Mouse (Mus musculus) layer of hippocampus, postnatal 25 days (tissue): ENCODE measurements around the gene Gdf7. TPM values are rescaled to one million over a fixed set of nuclear protein-coding genes. Genes with fewer than 3 reads are reported as not detected.

Experiments
- DNase-seq, 2 experiments: peaks; one replicate each; pipeline ENCODE4 v3.0.0; 2022; ENCODE audit warnings: mixed read lengths in 2 of 2, low spot score in 1 of 2; ENCODE audit errors: extremely low spot score in 1 of 2
- total RNA-seq, 2 experiments: library from RNA; stranded (reverse); gene quantifications; 2 replicates each; pipeline ENCODE4 v1.2.3; 2021

Gdf7 gene
- total RNA-seq, 2 experiments from 2014 or later = not detected

- DNase-seq = no peak
Observed at GRCm38 (mm10) chr12:8299143-8300110, 2.3 kb downstream of the Gdf7 start.

- no peak for DNase-seq
Observed at GRCm38 (mm10) chr12:8298361-8299142, 3.2 kb downstream of the Gdf7 start.

- no peak for DNase-seq
Observed at GRCm38 (mm10) chr12:8297586-8298214, 4.1 kb downstream of the Gdf7 start.

DNA sequence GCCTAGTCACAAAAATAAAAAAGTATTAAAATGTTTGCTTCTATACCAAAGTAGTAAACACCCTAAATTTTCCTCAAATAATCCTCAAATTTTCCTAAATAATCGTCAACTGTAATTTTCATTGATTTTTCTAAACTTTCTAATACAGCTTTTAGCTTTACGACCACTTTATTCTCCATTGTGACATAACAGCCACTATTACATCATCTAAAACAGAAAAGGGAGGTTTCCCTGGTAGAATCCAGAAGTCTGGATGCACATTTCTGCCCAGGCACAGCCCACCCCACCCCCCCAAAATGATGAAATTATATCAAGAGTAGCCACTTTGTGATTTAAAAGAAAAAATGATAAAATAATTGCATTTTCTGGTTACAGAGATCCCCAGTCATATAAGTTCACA lies 5.6 kb downstream of the Gdf7 start:
- no peak for DNase-seq

DNA sequence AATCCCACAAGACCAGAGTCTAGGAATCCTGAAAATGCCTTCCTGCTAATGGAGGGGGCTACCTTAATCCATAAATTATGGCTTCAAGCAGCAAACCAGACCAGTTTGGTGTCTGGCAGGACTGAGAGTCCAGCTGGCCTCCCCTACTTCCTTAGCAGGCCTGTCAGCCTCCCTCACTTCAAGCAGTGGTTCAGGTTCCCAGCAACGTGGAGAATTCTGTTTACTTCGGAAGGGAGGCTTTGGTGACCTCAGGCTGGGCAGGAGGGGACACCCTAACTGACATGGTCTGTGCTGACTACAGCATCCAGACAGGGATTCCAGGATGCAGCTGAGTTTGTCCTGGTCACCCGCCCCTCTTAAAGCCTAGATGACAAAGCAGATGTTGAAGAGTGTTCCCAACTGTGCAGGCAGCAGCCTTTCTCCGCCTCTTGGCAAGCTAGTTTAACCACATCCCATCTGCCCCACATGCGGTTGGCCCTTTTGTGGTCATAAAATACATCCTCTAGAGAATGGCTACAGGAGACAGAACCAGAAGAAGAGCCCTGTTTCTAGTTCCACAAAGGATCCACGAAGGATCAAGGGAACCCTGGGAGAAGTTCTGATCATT lies 6.3 kb downstream of the Gdf7 start:
- DNase-seq = no peak

GRCm38 (mm10) chr12:8291157-8291853 lies 10.4 kb downstream of the Gdf7 start:
- DNase-seq = no peak

GRCm38 (mm10) chr12:8289499-8289898 lies 12.3 kb downstream of the Gdf7 start:
- no peak for DNase-seq

DNA sequence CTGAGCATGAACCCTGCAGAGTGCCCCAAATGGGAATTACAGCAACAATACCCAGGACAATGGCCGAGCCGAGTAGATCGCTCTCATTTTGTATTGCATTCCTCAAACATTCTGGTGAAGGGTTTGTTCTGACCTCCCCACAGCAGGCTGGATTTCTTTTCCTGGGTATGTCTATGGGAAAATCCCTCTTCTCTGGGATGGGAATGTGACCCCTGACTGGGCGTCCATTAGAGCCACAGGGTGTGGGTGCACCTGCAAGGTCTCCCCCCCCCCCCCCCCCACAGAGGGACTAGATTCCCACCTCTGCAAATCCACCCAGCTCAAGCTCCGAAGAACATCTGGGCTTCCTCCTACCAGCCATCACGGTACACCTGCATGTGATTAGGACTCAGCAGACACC lies 12.7 kb downstream of the Gdf7 start:
- DNase-seq = no peak

GRCm38 (mm10) chr12:8287970-8288369 lies 13.8 kb downstream of the Gdf7 start:
- no peak for DNase-seq

- DNase-seq = no peak
Observed at GRCm38 (mm10) chr12:8281225-8282017, 20.3 kb downstream of the Gdf7 start.

- DNase-seq = no peak
Observed at GRCm38 (mm10) chr12:8275424-8275823, 26.3 kb downstream of the Gdf7 start.

GRCm38 (mm10) chr12:8273471-8274171 lies 28.1 kb downstream of the Gdf7 start:
- no peak for DNase-seq

DNA sequence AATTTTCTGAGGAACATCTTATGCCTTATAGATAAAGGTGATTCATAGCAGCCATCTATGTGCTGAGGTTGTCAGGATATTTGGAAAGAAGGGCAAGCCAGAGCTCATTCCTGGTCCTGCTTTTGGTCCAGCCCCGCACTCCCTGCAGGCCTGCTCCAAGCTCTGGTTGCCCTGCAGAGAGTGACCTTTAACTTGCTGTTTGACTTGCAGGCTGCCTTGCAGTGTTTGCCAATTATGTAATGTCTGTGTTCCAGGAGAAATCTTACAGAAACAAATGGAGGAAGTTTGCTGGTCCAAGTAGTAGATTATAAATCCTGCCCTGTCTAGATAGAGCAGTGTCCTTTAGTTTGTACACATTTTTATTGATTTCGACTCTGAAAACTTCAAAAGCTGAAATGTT lies 30.3 kb downstream of the Gdf7 start:
- no peak for DNase-seq

- DNase-seq = no peak
Observed at GRCm38 (mm10) chr12:8269627-8270026, 32.1 kb downstream of the Gdf7 start.

GRCm38 (mm10) chr12:8266311-8266710 lies 35.4 kb downstream of the Gdf7 start:
- no peak for DNase-seq

GRCm38 (mm10) chr12:8260297-8260696 lies 41.5 kb downstream of the Gdf7 start:
- DNase-seq = no peak
